Mouse (Mus musculus) liver, adult (tissue): ENCODE measurements around the gene 4933424G06Rik.

Experiments used
- GATA4 ChIP-seq: IDR thresholded peaks from 2 replicates; pipeline ENCODE4 v1.6.1; 2014; ENCODE audit warnings: mild to moderate bottlenecking, low read length; ENCODE audit not compliant: insufficient replicate concordance

Gene 4933424G06Rik

GRCm38 (mm10) chr1:36709854-36710280, at the start of gene 4933424G06Rik:
Gene 4933424G06Rik, plus strand, starts transcription at chr1:36710149.
- no peak for TF ChIP-seq GATA4

DNA sequence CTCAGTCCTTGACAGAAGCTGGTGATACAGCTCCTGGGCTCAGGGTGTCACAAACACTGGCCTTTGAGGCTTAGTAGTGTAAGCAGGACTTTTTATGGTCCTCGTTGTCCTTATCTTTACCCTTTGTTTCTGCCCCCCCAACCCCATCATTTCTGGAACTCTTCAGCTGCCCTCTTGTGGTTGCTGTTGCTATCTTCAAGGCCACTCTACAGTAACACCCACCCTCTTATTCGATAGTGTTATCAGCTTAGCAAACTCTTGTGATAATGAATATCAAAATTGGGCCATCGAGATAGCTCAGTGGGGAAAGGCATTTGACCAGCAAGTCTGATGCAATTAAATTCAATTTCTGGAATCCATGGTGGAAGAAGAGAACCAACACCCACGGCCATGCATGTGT, 45.5 kb upstream of the 4933424G06Rik start:
- TF ChIP-seq GATA4: no peak

DNA sequence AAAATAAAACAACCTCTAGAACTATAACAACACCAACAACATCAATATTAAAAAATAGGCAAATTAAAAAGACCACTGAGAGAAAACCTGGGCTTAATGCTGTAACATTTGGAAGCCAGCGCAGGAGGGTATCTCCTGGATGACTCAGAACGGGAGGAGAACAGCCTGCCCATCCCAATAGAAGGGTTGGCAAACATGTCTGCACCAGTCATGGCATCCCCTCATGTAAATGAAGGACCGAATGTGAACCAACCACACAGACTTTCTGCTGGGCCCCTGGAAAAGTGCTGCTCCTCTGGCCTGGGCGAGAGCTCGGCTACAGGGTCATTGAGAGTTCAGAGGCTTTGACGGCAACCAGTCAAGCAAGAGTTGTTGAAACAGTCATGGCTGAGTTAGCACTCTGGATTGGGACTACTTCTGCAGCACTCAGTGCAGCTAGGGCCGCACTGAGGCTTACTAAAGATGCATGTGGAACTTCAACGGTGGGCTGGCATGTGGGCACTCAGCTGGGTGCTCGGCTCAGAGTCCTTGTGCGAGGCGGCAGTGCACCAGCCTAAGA, 44.7 kb upstream of the 4933424G06Rik start:
- no peak for TF ChIP-seq GATA4

- no peak for TF ChIP-seq GATA4
Measured at GRCm38 (mm10) chr1:36665934-36666333, 44.0 kb upstream of the 4933424G06Rik start.

DNA sequence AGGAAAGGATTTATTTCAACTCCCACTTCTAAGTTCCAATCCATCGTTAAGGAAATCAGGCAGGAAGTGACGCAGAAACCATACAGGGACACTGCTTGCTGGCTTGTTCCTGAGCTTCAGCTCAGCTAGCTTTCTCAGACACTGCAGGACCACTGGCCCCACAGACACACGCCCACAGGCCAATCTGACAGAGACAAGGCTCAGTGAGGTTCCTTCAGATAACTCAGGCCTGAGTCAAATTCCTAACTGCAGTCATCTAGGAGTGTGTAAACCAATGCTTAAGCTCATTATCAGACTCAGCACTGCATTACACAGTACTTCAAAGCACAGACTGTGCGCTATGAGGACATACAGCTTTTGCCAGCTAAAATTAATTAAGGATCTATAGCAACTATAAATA, 39.7 kb upstream of the 4933424G06Rik start:
- TF ChIP-seq GATA4: no peak

GRCm38 (mm10) chr1:36671260-36671659, 38.7 kb upstream of the 4933424G06Rik start:
- no peak for TF ChIP-seq GATA4

GRCm38 (mm10) chr1:36672648-36673350, 37.1 kb upstream of the 4933424G06Rik start:
- no peak for TF ChIP-seq GATA4

DNA sequence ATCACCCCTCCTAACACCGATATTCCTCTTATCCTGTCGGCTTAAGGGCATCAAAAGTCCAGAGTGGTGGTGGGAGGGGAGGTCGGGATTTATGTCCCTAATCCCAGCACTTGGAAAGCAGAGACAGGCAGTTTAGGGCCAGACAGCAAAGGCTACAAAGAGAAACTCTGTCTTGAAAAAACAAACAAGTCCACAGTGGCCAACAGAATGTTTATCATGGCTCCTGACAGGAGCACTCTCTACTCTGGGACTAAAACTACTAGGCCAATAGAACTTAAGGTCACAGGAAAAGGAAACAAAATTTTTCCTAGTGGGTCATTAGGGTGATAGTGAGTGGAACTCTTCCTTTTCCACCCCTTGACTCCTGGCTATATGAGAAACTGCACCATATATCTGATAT, 35.0 kb upstream of the 4933424G06Rik start:
- TF ChIP-seq GATA4: no peak

DNA sequence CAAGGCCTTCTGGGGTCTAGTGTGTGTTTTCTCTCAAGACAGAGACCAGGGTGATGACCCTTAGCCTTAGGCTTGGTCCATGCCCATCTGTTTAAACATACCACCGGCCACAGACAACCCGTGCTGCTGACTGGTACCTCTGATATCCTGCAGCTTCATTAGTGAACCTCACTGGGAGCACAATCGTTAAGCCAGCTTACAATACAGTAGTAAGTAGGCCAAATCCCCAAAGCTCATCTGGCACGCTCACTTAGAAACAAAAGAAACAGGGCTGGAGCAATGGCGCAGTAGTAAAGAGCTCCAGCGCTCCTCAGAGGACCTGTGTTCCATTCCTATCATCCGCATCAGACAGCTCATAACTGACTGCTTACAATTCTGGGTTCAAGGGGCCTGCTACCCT, 29.1 kb upstream of the 4933424G06Rik start:
- TF ChIP-seq GATA4: no peak

DNA sequence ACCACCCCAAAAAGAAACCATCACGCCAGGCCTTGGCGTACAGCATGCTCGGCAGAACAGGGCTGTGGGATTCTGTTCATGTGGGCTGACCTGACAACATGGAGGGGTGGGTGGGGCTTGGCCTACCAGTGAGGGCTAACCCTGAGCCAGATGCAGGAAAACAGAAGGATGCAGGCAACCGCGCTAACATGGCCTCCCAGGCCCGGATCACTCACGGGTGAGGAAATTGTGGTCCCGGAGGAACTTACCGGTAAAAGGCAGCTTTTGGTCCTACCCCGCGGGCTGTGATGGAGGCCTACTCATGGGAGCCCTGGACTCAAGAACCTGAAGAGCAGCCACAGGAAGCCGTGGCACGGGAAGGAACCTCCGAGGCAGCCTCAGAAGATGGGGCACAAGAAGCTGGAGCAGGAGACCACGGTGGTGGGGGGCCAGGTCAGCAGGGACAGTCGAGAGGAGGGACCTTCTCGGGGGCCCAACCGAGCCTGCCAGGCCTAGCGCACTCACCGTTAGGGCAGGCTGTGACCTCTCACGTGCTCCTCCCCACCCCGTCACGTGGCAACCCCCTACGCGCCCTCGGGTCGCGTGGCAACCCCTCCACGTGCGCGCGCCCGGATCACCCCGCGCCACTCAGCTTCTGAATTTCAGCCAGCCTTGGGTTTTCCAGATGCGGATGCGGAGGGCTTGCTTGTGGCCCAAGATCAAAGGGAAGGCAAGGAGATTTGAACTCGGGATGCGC, 27.2 kb upstream of the 4933424G06Rik start, which contains the start of gene Fam178b:
Fam178b (minus strand) TSS at position 564 of the 736 bp plus-strand sequence.
- no peak for TF ChIP-seq GATA4

- TF ChIP-seq GATA4: peak; percentile 85; the same call in 1 of the 2 replicates
Measured at GRCm38 (mm10) chr1:36683810-36684467, 26.0 kb upstream of the 4933424G06Rik start.

DNA sequence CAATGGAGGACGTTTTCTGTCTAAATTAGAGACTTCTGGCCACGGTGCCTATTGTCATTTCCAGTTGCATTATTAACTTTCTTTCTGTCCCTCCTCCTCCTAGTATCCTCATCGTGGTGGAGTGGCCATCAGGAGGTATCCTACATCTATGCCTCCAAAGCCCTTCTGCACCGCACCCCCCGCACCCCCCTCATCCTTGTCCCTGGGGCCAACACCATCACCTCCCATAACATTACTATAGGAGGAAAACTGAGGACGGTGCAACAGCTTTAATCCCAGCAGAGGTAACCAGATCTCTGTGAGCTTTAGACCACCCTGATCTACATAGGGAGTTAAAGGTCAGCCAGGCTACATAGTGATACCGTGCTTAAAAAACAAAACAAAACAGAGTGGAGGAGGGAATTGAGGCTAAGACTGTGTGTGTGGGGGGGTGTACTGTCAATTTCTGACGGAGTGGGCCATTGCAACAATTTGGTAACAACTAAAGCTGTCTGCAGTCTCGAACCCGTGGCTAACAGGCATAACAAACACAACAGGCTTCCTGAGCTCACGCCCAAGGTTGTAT, 19.2 kb upstream of the 4933424G06Rik start:
- TF ChIP-seq GATA4: no peak

DNA sequence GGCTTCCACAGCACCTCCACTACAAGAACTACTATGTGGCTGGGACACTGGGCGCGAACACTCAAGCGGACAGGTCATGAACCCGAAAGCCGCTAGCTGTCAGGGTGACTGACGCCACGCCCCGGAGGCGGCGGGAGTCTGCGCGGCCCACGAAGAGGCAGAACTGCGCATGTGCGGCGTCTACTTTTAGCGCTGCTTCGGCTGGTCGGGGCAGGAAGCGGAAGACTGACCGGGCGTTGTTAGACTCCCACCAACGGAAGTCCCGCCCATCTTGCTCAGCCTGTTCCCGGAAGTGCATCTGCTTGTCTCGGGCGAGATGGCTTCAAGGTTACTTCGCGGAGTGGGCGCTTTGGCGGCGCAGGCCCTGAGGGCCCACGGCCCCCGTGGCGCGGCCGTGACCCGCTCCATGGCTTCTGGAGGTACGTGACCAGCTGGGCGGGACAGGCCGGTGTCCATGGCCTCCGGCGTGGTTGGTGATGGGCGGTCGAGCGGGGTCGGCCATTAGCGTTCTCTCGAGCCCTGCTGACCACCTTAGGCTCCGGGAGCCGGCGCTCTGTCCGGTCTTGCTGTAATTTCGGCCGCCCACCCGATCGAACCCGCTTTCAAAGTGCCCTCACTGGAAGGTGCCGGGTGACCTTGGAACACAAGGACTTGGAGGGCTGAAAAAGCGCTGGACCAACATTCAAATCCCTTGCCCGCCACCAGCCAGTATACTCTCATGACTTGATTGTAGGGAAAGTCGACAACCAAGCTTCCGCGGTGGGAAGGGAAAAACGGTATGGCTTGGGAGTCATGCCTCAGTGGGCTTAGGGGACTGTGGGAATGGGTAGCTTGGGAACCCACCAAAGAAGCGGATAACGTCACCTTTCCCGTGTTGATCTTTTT, 18.4 kb upstream of the 4933424G06Rik start, which contains the start of gene Cox5b:
Cox5b (plus strand) TSS at position 179 of the 885 bp plus-strand sequence.
- no peak for TF ChIP-seq GATA4

- TF ChIP-seq GATA4: no peak
Measured at GRCm38 (mm10) chr1:36694871-36695270, 15.1 kb upstream of the 4933424G06Rik start.
